Mouse (Mus musculus) kidney, postnatal 0 days (tissue): ENCODE measurements around the gene Hook2. TPM values are rescaled to one million over a fixed set of nuclear protein-coding genes. Genes with fewer than 3 reads are reported as not detected.

Experiments
- ATAC-seq: fragments of 200-750 bp; cut with Nextera tagmentation; replicated peaks from 2 replicates; pipeline ENCODE4 v1.8.0; 2017; ENCODE audit warnings: low read depth, moderate number of reproducible peaks, moderate TSS enrichment, moderate library complexity; ENCODE audit not compliant: low FRiP score
- DNase-seq: peaks from one replicate; pipeline ENCODE4 v3.0.0-alpha.2; 2016; ENCODE audit warnings: low spot score
- H3K27ac ChIP-seq: fragments of 300-500 bp; sonication (generic); 2 replicates; pipeline ENCODE4 v1.5.1; 2014; ENCODE audit warnings: mild to moderate bottlenecking
- H3K27me3 ChIP-seq: fragments of 300-500 bp; sonication (generic); 2 replicates; pipeline ENCODE4 v1.6.1; 2014; ENCODE audit warnings: low read length, mixed read lengths; ENCODE audit not compliant: insufficient read depth
- H3K36me3 ChIP-seq: fragments of 300-500 bp; sonication (generic); 2 replicates; pipeline ENCODE4 v1.6.1; 2014; ENCODE audit warnings: low read length, mixed read lengths; ENCODE audit not compliant: insufficient read depth
- H3K4me1 ChIP-seq: fragments of 300-500 bp; sonication (generic); replicated peaks from 2 replicates; pipeline ENCODE4 v1.6.1; 2014; ENCODE audit warnings: antibody characterized with exemption, low read length, mixed read lengths; ENCODE audit not compliant: insufficient read depth
- H3K4me2 ChIP-seq: fragments of 300-500 bp; sonication (generic); 2 replicates; pipeline ENCODE4 v1.6.1; 2014; ENCODE audit warnings: mild to moderate bottlenecking, low read length, moderate library complexity, mixed read lengths
- H3K4me3 ChIP-seq: fragments of 300-500 bp; sonication (generic); replicated peaks from 2 replicates; pipeline ENCODE4 v1.5.1; 2014; ENCODE audit warnings: low read depth, low read length
- H3K9ac ChIP-seq: fragments of 300-500 bp; sonication (generic); 2 replicates; pipeline ENCODE4 v1.6.1; 2014; ENCODE audit warnings: low read depth, low read length
- H3K9me3 ChIP-seq: fragments of 300-500 bp; sonication (generic); replicated peaks from 2 replicates; pipeline ENCODE4 v1.6.1; 2016; ENCODE audit warnings: low read length, inconsistent platforms, mixed read lengths
- CTCF ChIP-seq: IDR thresholded peaks from 2 replicates; pipeline ENCODE4 v1.5.1; 2016; ENCODE audit warnings: antibody characterized with exemption, low read depth, mild to moderate bottlenecking, moderate library complexity
- WGBS: fragments of 180-500 bp; shearing (Covaris S2); extraction: QIAGEN DNeasy Blood & Tissue Kit; methylation state at CpG from one replicate; pipeline ENCODE4 v1.1.7; 2014; 5-methylcytosine and 5-hydroxymethylcytosine counted together
- polyA plus RNA-seq: library from polyadenylated mRNA; unstranded; fragments of >200 nt; fragmentation: Nextera tagmentation; extraction: Ambion mirVana; gene quantifications from 2 replicates; pipeline ENCODE4 v1.2.1, GENCODE M21; 2015

Gene Hook2
- polyA plus RNA-seq, 1 experiment from 2014 or later = 30.2 TPM

DNA sequence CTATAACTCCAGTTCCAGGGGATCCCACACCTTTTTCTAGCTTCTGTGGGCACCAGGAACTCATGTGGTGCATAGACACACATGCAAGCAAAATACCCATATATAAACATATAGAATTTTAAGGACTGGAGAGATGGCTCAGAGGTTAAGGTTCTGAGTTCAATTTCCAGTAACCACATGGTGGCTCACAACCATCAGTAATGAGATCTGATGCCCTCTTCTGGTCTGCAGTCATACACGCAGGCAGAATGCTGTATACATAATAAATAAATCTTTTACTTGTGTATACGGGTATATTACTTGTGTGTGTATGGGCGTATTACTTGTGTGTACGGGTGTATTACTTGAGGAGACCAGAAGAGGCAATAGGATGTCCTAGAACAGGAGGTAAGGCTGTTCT is 26.5 kb upstream of the Hook2 start:
- ATAC-seq (no peak), DNase-seq (no peak)
- Histone ChIP-seq H3K9ac (no peak overlapping the region), H3K9me3 (no peaks in the 10 kb centered on the region), H3K27ac (no peak overlapping the region), H3K36me3 (0 out of 2 replicates have a peak, but pooled peaks cover 4% of the 10 kb centered on the region), H3K4me1 (peaks cover 22% of the 10 kb centered on the region), H3K4me2 (no peak overlapping the region), H3K4me3 (no peak overlapping the region), H3K27me3 (no peaks in the 10 kb centered on the region)
- peak; percentile 18; the same call in 1 of the 2 replicates for TF ChIP-seq CTCF
- 90% methylated on average over 4 of the region's 4 CpGs for WGBS

DNA sequence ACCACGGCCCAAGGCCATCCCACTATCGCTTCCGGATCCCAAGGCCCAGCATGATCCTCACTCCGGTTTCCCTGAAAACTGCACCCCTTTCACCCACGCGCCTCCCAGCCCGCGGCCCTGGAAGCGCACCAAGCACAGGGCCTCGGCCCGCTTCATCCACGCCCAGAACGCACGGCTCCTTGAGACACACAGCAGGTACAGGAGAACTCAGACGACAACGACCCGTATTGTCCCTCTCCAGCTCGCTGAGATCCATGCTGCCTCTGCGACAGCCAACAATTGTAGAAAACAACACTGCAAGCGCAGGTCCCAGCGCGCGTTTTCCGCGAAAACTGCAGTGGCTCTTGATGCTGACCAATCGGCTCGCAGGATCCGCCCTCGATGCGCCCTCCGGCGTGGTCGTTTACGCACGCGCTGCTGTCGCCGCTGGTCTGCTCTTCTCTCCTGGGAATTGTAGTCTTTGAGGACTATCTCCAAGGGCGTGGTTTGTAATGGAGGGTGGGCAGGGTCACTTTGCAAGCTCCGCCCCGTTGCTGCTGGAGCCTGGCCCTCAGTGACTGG is 24.6 kb upstream of the Hook2 start:
- H3K4me2 ChIP-seq = peak overlapping the region; percentile 93
- no peaks in the 10 kb centered on the region for H3K27me3 ChIP-seq
- H3K36me3 ChIP-seq = 0 out of 2 replicates have a peak, but pooled peaks cover 5% of the 10 kb centered on the region
- peaks cover 30% of the 10 kb centered on the region for H3K4me1 ChIP-seq
- peak; percentile 86 for ATAC-seq
- H3K9me3 ChIP-seq = no peaks in the 10 kb centered on the region
- WGBS = 1% methylated on average over 41 of the region's 41 CpGs
- TF ChIP-seq CTCF = no peak
- peak overlapping the region; percentile 65 for H3K9ac ChIP-seq
- peak; percentile 99 for DNase-seq
- H3K4me3 ChIP-seq = peak overlapping the region; percentile 56
- H3K27ac ChIP-seq = peak overlapping the region; percentile 83

DNA sequence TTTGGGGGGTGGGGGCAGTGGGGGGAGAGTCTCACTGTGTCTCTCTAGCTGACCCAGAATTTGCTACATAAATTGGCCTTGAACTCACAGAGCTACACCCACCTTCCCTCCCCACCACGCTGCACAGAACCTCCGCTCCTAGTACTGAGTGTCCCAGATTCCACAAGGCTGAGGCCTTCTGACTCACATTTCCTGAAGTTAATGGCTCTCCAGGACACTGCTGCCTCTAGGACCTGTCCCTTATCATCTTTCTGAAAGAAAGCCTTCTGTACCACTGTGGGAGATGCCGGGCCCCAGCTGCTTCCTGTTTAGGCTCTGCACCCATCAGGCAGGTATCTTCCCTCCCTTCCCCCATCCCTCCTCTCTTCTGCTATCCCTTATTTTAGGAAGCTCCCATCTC is 23.8 kb upstream of the Hook2 start:
- peaks cover 32% of the 10 kb centered on the region for H3K4me1 ChIP-seq
- WGBS = 39% methylated on average over 3 of the region's 3 CpGs
- H3K4me3 ChIP-seq = no peak overlapping the region
- ATAC-seq = no peak
- H3K9ac ChIP-seq = no peak overlapping the region
- no peaks in the 10 kb centered on the region for H3K27me3 ChIP-seq
- peaks cover 7% of the 10 kb centered on the region; the same call in 1 of the 2 replicates for H3K36me3 ChIP-seq
- 0 out of 2 replicates have a peak overlapping the region, but pooled peaks have one; percentile 21 for H3K27ac ChIP-seq
- no peak for DNase-seq
- no peak for TF ChIP-seq CTCF
- no peaks in the 10 kb centered on the region for H3K9me3 ChIP-seq
- H3K4me2 ChIP-seq = no peak overlapping the region

DNA sequence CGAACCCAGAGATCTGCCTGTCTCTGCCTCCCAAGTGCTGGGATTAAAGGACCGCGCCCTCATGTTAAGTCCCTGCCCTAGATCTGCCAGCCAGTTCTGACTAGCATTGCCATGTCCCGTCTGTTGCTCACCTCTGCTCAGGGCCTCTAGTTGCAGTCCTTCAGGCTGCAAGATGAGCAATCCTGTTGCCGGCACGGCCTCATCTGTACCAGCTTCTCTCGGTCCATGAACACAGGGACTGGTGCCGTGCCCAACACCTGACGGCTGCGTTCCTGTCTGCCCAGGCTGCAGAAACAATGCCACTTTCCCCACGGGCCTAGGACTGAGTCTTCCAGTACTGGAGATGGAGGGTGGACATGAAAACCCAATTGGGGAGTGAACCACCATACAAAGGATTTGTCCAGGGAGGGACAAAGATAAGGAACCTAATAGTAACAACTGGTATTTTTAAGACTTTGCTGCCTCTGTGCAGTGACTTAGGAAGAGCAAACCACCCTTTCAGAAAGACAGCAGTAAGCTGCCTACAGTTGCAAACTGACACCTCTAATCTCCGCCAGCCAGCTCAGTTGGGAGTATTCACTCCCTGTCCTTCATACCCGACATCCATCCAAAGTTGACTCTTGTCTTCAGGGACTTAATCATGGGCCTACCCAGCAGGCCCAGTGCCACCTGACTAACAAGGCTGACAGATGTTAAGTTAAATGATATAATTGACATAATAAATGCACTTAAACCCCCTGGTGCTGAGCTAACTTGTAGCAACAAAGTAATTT is 22.7 kb upstream of the Hook2 start:
- no peak for DNase-seq
- H3K27ac ChIP-seq = peak overlapping the region; percentile 92
- no peak for TF ChIP-seq CTCF
- no peaks in the 10 kb centered on the region for H3K27me3 ChIP-seq
- no peak overlapping the region for H3K9ac ChIP-seq
- 88% methylated on average over 13 of the region's 13 CpGs for WGBS
- no peak overlapping the region for H3K4me3 ChIP-seq
- no peak for ATAC-seq
- no peaks in the 10 kb centered on the region for H3K9me3 ChIP-seq
- peaks cover 17% of the 10 kb centered on the region; the same call in 1 of the 2 replicates for H3K36me3 ChIP-seq
- peak overlapping the region; percentile 81; the same call in 1 of the 2 replicates for H3K4me2 ChIP-seq
- peaks cover 32% of the 10 kb centered on the region for H3K4me1 ChIP-seq

DNA sequence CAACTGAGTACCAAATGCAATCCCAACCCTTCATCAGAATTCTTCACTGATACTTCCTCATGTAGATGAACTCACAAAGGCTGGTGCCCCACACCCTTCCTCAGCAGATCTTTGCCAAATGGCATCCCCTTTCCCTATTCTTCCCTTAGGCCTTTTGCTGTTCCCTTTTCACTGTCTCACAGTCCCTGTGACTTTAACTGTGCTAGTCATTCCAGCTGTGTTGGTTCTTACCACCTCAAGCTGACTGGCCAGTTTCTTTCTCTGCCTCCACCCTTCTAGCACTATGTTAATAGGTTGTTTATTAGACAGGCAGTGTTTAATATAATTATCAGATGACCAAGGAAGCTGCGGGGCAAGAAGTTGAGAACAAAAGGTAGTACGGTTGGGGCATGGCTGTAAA is 21.8 kb upstream of the Hook2 start:
- H3K9me3 ChIP-seq = no peaks in the 10 kb centered on the region
- peaks cover 32% of the 10 kb centered on the region for H3K4me1 ChIP-seq
- H3K4me2 ChIP-seq = peak overlapping the region; percentile 81
- H3K27me3 ChIP-seq = no peaks in the 10 kb centered on the region
- peaks cover 21% of the 10 kb centered on the region for H3K36me3 ChIP-seq
- TF ChIP-seq CTCF = no peak
- peak overlapping the region; percentile 85 for H3K9ac ChIP-seq
- DNase-seq (peak; percentile 53), ATAC-seq (no peak)
- peak overlapping the region; percentile 66 for H3K4me3 ChIP-seq
- H3K27ac ChIP-seq = peak overlapping the region; percentile 92
- WGBS = 8% methylated on average over 2 of the region's 2 CpGs

DNA sequence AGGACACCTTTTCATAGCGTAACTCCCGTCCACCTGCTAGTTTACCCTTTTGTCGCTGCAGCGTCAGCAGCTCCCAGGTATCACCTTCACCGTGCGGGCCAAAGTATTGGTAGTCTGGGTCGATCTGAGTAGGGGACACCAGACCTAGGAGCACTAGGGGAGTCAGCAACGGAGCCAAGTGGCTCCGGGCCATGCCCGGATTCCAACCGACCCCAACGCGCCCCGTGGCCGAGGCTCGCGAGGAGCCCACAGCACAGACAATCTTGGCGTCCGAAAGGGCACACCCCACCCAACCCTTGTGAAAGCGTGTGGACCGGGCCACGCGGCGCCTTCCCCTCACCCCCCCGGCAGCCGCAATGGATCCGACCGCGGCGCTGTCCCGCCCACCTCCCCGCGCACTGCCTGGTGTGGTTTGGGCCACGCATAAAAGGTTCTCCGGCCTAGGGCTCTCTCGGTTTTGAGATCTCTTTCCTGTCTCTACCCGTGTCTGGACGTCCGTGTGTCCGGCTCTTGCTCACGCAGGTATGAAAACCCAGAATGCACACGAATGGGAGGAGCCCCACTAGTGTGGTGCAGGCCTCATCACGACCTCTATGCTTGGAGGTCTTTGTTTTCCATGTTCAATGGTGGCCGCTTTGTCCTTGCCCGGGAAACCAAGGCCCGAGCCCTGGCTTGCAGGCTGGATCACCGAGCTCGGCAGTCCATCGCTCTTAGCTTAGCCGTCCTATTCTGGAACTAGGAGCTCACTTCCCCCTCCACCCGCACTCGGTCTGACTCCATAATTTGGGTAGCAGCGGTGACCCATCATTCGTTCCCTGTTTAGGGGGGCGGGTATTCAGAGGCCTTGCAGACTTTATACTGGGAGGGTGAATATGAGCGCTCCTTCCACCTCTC is 20.9 kb upstream of the Hook2 start, which contains the start of the genes Gm49661, Prdx2 and Rnaseh2a:
Gm49661 (minus strand) TSS at position 193 of the 894 bp plus-strand sequence.
Prdx2 (plus strand) TSS at position 347 of the 894 bp plus-strand sequence.
Rnaseh2a (minus strand) TSS at position 527 of the 894 bp plus-strand sequence.
- Histone ChIP-seq H3K4me3 (peak within 1 kb of the TSS; percentile 66), H3K9ac (peak within 1 kb of the TSS; percentile 85), H3K36me3 (peaks cover 21% of the 10 kb centered on the region), H3K27ac (peak within 1 kb of the TSS; percentile 92), H3K4me2 (peak within 1 kb of the TSS; percentile 81), H3K4me1 (peaks cover 32% of the 10 kb centered on the region), H3K9me3 (no peaks in the 10 kb centered on the region), H3K27me3 (no peaks in the 10 kb centered on the region)
- DNase-seq (peak; percentile 85), ATAC-seq (peak; percentile 68)
- 0 out of 2 replicates have a peak, but pooled peaks have one; percentile 7 for TF ChIP-seq CTCF
- WGBS = under 1% methylated on average over 56 of the region's 56 CpGs
